Mouse (Mus musculus) testis, adult 2 months (tissue): ENCODE results near the gene Scn5a.

ENCODE experiments used
- CTCF ChIP-seq: fragments of 200-500 bp; IDR thresholded peaks from 2 replicates; pipeline ENCODE4 v1.5.1; 2012; ENCODE audit warnings: low read depth, mild to moderate bottlenecking, inconsistent platforms, low read length, moderate library complexity; ENCODE audit not compliant: control insufficient read depth, insufficient read depth, insufficient replicate concordance
- POLR2A ChIP-seq: fragments of 200-500 bp; IDR thresholded peaks from 2 replicates; pipeline ENCODE4 v1.6.1; 2012; ENCODE audit warnings: low read depth, mild to moderate bottlenecking, inconsistent platforms, low read length, moderate library complexity; ENCODE audit not compliant: control insufficient read depth

DNA sequence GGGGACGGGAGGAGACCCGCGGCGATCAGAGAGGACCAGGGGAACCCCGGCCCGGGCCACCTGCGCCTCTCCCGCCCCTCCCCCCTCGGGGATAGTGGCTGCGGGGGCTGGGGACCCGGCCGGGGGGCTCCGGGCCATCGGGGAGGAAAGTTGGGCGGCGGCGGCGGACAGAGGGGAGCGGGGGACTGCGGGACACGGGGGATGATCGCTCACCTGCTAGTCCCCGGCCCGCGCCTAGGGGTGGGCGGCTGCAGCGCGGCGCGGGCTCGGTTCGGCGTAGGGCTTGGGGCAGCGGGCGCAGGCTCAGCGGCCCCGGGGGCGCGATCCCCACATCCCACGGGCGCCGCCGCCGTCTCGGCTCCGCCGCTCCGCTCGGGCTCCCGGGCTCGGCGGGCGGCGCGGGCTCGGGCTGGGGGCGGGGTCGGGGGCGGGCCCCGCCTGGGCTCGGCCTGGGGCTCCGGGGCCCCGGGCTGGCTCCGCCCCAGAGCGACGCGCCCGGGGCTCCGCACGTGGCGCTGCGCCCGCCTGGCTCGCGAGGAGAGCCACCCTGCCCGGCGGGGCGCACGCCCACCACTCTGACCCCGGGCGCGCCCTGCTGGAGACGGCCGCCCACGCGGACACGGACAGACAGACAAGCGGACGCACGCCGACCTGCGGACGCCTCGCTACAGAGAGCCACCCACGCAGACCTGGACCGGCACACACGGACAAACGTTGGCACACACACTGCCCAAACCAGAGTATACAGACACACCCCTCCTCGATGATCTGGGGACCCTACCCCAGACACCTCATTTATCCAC lies at the start of gene Scn5a:
- TF ChIP-seq CTCF (no peak), POLR2A (no peak)
